Mouse (Mus musculus) MEL (cell line): ENCODE measurements around the gene Hpcal1.

ENCODE experiments used
- CHD2 ChIP-seq: IDR thresholded peaks from 2 replicates; pipeline ENCODE4 v1.6.1; 2011; ENCODE audit warnings: low read length, improper control_type of control experiment
- CTCF ChIP-seq, 3 experiments: IDR thresholded peaks in 2 of 3; conservative IDR thresholded peaks in 1 of 3; 2 replicates each; pipeline ENCODE4 v1.5.1; 2011 to 2012; ENCODE audit warnings: low read length in 3 of 3, low read depth in 2 of 3, mild to moderate bottlenecking in 2 of 3, improper control_type of control experiment in 1 of 3, inconsistent platforms in 1 of 3, mixed read lengths in 1 of 3, moderate library complexity in 1 of 3; ENCODE audit not compliant: control insufficient read depth in 1 of 3, insufficient read depth in 1 of 3, poor library complexity in 1 of 3, severe bottlenecking in 1 of 3
- E2F4 ChIP-seq: IDR thresholded peaks from 2 replicates; pipeline ENCODE4 v1.6.1; 2011; ENCODE audit warnings: low read depth, low read length, improper control_type of control experiment, borderline replicate concordance
- ELF1 ChIP-seq: IDR thresholded peaks from 2 replicates; pipeline ENCODE4 v1.6.1; 2014; ENCODE audit warnings: low read depth, mild to moderate bottlenecking, inconsistent platforms, low read length, improper control_type of control experiment, moderate library complexity
- EP300 ChIP-seq, 2 experiments: IDR thresholded peaks; 2 replicates each; pipeline ENCODE4 v1.6.1; 2011; ENCODE audit warnings: improper control_type of control experiment in 2 of 2, low read length in 2 of 2, low read depth in 1 of 2, mild to moderate bottlenecking in 1 of 2
- ETS1 ChIP-seq: IDR thresholded peaks from 2 replicates; pipeline ENCODE4 v1.6.1; 2012; ENCODE audit warnings: low read depth, mild to moderate bottlenecking, inconsistent platforms, low read length, improper control_type of control experiment, moderate library complexity
- KAT2A ChIP-seq: conservative IDR thresholded peaks from 2 replicates; pipeline ENCODE4 v1.6.1; 2012; ENCODE audit warnings: low read depth, low read length, improper control_type of control experiment, inconsistent platforms
- POLR2A ChIP-seq, 2 experiments: IDR thresholded peaks; 2 replicates each; pipeline ENCODE4 v1.6.1; 2011 to 2012; ENCODE audit warnings: low read length in 2 of 2, mild to moderate bottlenecking in 2 of 2, control low read depth in 1 of 2, improper control_type of control experiment in 1 of 2, low read depth in 1 of 2, moderate library complexity in 1 of 2; ENCODE audit not compliant: control insufficient read depth in 1 of 2, insufficient read depth in 1 of 2, poor library complexity in 1 of 2
- TBP ChIP-seq: IDR thresholded peaks from 2 replicates; pipeline ENCODE4 v1.8.0; 2011; ENCODE audit warnings: low read depth, low read length, improper control_type of control experiment
- UBTF ChIP-seq: IDR thresholded peaks from 2 replicates; pipeline ENCODE4 v1.6.1; 2012; ENCODE audit warnings: low read depth, mild to moderate bottlenecking, inconsistent platforms, low read length, improper control_type of control experiment, moderate library complexity, borderline replicate concordance; ENCODE audit not compliant: insufficient read depth
- ZC3H11A ChIP-seq: IDR thresholded peaks from 2 replicates; pipeline ENCODE4 v1.6.1; 2012; ENCODE audit warnings: low read depth, mild to moderate bottlenecking, inconsistent platforms, low read length, improper control_type of control experiment
- ZNF384 ChIP-seq: IDR thresholded peaks from 2 replicates; pipeline ENCODE4 v1.6.1; 2012; ENCODE audit warnings: low read depth, mild to moderate bottlenecking, inconsistent platforms, low read length, improper control_type of control experiment

DNA sequence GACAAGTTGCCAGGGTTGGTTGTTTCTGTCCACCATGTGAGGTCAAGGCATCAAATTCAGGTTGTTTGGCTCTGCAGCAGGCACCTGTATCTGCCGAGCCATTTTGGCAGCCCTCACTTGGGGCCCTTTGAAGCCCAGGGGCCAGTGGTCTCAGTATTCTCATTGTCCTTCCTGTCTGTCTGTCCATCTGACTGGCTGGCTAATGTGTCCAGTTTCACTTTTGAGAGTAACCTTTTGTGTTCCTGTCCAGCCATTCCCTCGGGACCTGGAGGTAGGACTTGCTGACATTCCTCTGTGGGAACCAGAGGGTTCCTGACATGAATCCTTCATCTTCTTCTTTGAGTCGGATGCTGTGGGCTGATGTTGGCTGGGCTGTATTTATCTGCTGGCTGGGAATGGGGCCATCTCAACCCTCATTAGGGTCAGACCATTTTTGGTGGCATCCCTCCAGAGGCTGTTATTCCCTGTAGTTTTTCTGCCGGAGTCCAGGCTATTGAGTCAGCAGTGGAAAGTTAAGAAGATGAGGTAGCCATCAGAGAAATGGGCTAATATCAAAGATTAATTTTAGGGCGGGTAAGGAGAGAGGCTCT is 10.6 kb downstream of the Hpcal1 start:
- no peak for TF ChIP-seq CTCF (IDR thresholded peaks at IDR 0.05 in 2 of 3, conservative IDR thresholded peaks at IDR 0.05 in 1 of 3; ENCODE audit: control insufficient read depth in 1 of 3, insufficient read depth in 1 of 3, low read depth in 2 of 3, low read length in 3 of 3, poor library complexity in 1 of 3, severe bottlenecking in 1 of 3)
- TF ChIP-seq TBP, result no peak
- TF ChIP-seq CHD2, result no peak
- no peak for TF ChIP-seq ZC3H11A
- no peak for TF ChIP-seq ETS1
- TF ChIP-seq UBTF, result no peak
- TF ChIP-seq EP300 (IDR thresholded peaks at IDR 0.05; ENCODE audit: low read depth in 1 of 2, low read length in 2 of 2), result no peak
- TF ChIP-seq E2F4, result no peak
- no peak for TF ChIP-seq ELF1
- no peak for TF ChIP-seq KAT2A
- TF ChIP-seq POLR2A (IDR thresholded peaks at IDR 0.05; ENCODE audit: control insufficient read depth in 1 of 2, insufficient read depth in 1 of 2, low read depth in 1 of 2, low read length in 2 of 2, poor library complexity in 1 of 2), result no peak
- no peak for TF ChIP-seq ZNF384
